Mouse (Mus musculus) midbrain, embryonic 14.5 days (tissue): ENCODE measurements around the gene Sobp. TPM values are rescaled to one million over a fixed set of nuclear protein-coding genes. Genes with fewer than 3 reads are reported as not detected.
A peak's percentile ranks its signal among the peaks of the same experiment; 100 is the strongest.

Experiments used
- ATAC-seq: fragments of 200-750 bp; cut with Nextera tagmentation; 2 replicates; pipeline ENCODE4 v1.8.0; 2017; ENCODE audit warnings: moderate number of reproducible peaks, moderate library complexity; ENCODE audit not compliant: low FRiP score, low TSS enrichment
- DNase-seq: peaks from one replicate; pipeline ENCODE4 v3.0.0-alpha.2; 2015
- H3K27ac ChIP-seq: fragments of 300-500 bp; sonication (generic); replicated peaks from 2 replicates; pipeline ENCODE4 v1.5.1; 2014; ENCODE audit warnings: mild to moderate bottlenecking, low read depth, low read length, moderate library complexity
- H3K27me3 ChIP-seq: fragments of 300-500 bp; sonication (generic); 2 replicates; pipeline ENCODE4 v1.6.1; 2014; ENCODE audit warnings: low read length, control low read depth, mixed read lengths; ENCODE audit not compliant: control insufficient read depth, insufficient read depth
- H3K36me3 ChIP-seq: fragments of 300-500 bp; sonication (generic); 2 replicates; pipeline ENCODE4 v1.6.1; 2014; ENCODE audit warnings: low read length, control low read depth; ENCODE audit not compliant: control insufficient read depth, insufficient read depth
- H3K4me1 ChIP-seq: fragments of 300-500 bp; sonication (generic); 2 replicates; pipeline ENCODE4 v1.6.1; 2014; ENCODE audit warnings: mild to moderate bottlenecking, antibody characterized with exemption, low read length, control low read depth; ENCODE audit not compliant: control insufficient read depth, insufficient read depth
- H3K4me2 ChIP-seq: fragments of 300-500 bp; sonication (generic); 2 replicates; pipeline ENCODE4 v1.6.1; 2014; ENCODE audit warnings: mild to moderate bottlenecking, low read length, moderate library complexity
- H3K4me3 ChIP-seq: fragments of 300-500 bp; sonication (generic); replicated peaks from 2 replicates; pipeline ENCODE4 v1.5.1; 2014; ENCODE audit warnings: low read depth, low read length
- H3K9ac ChIP-seq: fragments of 300-500 bp; sonication (generic); replicated peaks from 2 replicates; pipeline ENCODE4 v1.6.1; 2014; ENCODE audit warnings: mild to moderate bottlenecking, low read length, moderate library complexity
- H3K9me3 ChIP-seq: fragments of 300-500 bp; sonication (generic); 2 replicates; pipeline ENCODE4 v1.6.1; 2016; ENCODE audit warnings: low read length, control low read depth, mixed read lengths; ENCODE audit not compliant: control insufficient read depth
- WGBS: fragments of 180-500 bp; shearing (Covaris S2); extraction: QIAGEN DNeasy Blood & Tissue Kit; methylation state at CpG from one replicate; pipeline ENCODE4 v1.1.7; 2014; 5-methylcytosine and 5-hydroxymethylcytosine counted together
- polyA plus RNA-seq: library from polyadenylated mRNA; unstranded; fragments of >200 nt; fragmentation: Nextera tagmentation; extraction: Ambion mirVana; gene quantifications from 2 replicates; pipeline ENCODE4 v1.2.1, GENCODE M21; 2014

Sobp gene
- polyA plus RNA-seq, 1 experiment from 2014 or later = 21.2 TPM

- Histone ChIP-seq H3K27me3 (no peaks in the 10 kb centered on the region), H3K9ac (no peak overlapping the region), H3K4me1 (no peaks in the 10 kb centered on the region), H3K27ac (no peak overlapping the region), H3K4me2 (no peak overlapping the region), H3K36me3 (no peaks in the 10 kb centered on the region), H3K4me3 (no peak overlapping the region), H3K9me3 (no peaks in the 10 kb centered on the region)
- 86% methylated on average over 2 of the region's 2 CpGs for WGBS
- no peak for DNase-seq
- no peak for ATAC-seq
These were observed 25.9 kb upstream of the Sobp start for GRCm38 (mm10) chr10:43200206-43200605.

GRCm38 (mm10) chr10:43180313-43180912 lies 6.1 kb upstream of the Sobp start:
- WGBS = 26% methylated on average over 5 of the region's 5 CpGs
- peak overlapping the region; percentile 0; the same call in 1 of the 2 replicates for H3K4me2 ChIP-seq
- no peaks in the 10 kb centered on the region for H3K36me3 ChIP-seq
- peak; percentile 75 for DNase-seq
- H3K27ac ChIP-seq = peak overlapping the region; percentile 43
- no peaks in the 10 kb centered on the region for H3K27me3 ChIP-seq
- H3K9me3 ChIP-seq = no peaks in the 10 kb centered on the region
- H3K9ac ChIP-seq = no peak overlapping the region
- ATAC-seq = peak; percentile 24; the same call in 1 of the 2 replicates
- H3K4me3 ChIP-seq = no peak overlapping the region
- peaks cover 12% of the 10 kb centered on the region for H3K4me1 ChIP-seq

GRCm38 (mm10) chr10:43175156-43175601 lies 849 bp upstream of the Sobp start:
- no peak for DNase-seq

GRCm38 (mm10) chr10:43173828-43174325 lies 453 bp downstream of the Sobp start:
- Histone ChIP-seq H3K27me3 (no peaks in the 10 kb centered on the region), H3K27ac (peak overlapping the region; percentile 99), H3K9ac (peak overlapping the region; percentile 94), H3K4me3 (peak overlapping the region; percentile 90), H3K9me3 (no peaks in the 10 kb centered on the region), H3K4me1 (peaks cover 35% of the 10 kb centered on the region), H3K4me2 (peak overlapping the region; percentile 92), H3K36me3 (no peaks in the 10 kb centered on the region)
- WGBS = under 1% methylated on average over 38 of the region's 38 CpGs
- peak; percentile 69 for DNase-seq
- ATAC-seq = peak; percentile 71

More at GRCm38 (mm10) chr10:43175156-43175601, 849 bp upstream of the Sobp start:
- Histone ChIP-seq H3K9me3 (no peaks in the 10 kb centered on the region), H3K36me3 (no peaks in the 10 kb centered on the region), H3K4me3 (peak overlapping the region; percentile 90), H3K4me2 (peak overlapping the region; percentile 92), H3K27me3 (no peaks in the 10 kb centered on the region), H3K9ac (peak overlapping the region; percentile 94), H3K27ac (peak overlapping the region; percentile 99), H3K4me1 (peaks cover 24% of the 10 kb centered on the region)
- under 1% methylated on average over 18 of the region's 18 CpGs for WGBS
- peak; percentile 35 for ATAC-seq

GRCm38 (mm10) chr10:43173141-43173827 lies 1.0 kb downstream of the Sobp start:
- 0% methylated on average over 53 of the region's 53 CpGs for WGBS
- Histone ChIP-seq H3K27ac (peak overlapping the region; percentile 99), H3K9ac (peak overlapping the region; percentile 94), H3K27me3 (no peaks in the 10 kb centered on the region), H3K36me3 (no peaks in the 10 kb centered on the region), H3K9me3 (no peaks in the 10 kb centered on the region), H3K4me3 (peak overlapping the region; percentile 90), H3K4me1 (peaks cover 36% of the 10 kb centered on the region), H3K4me2 (peak overlapping the region; percentile 92)
- DNase-seq (peak; percentile 84), ATAC-seq (peak; percentile 37; the same call in 1 of the 2 replicates)

GRCm38 (mm10) chr10:43172554-43172953 lies 1.8 kb downstream of the Sobp start:
- H3K4me2 ChIP-seq = peak overlapping the region; percentile 92
- peak overlapping the region; percentile 90 for H3K4me3 ChIP-seq
- no peaks in the 10 kb centered on the region for H3K9me3 ChIP-seq
- no peak overlapping the region for H3K27ac ChIP-seq
- no peaks in the 10 kb centered on the region for H3K36me3 ChIP-seq
- DNase-seq = peak; percentile 30
- no peaks in the 10 kb centered on the region for H3K27me3 ChIP-seq
- ATAC-seq = no peak
- WGBS = 2% methylated on average over 8 of the region's 8 CpGs
- H3K9ac ChIP-seq = peak overlapping the region; percentile 94
- peaks cover 36% of the 10 kb centered on the region for H3K4me1 ChIP-seq

- Histone ChIP-seq H3K4me3 (peak overlapping the region; percentile 90), H3K27me3 (no peaks in the 10 kb centered on the region), H3K9ac (peak overlapping the region; percentile 94), H3K4me2 (peak overlapping the region; percentile 92), H3K4me1 (peaks cover 36% of the 10 kb centered on the region), H3K36me3 (no peaks in the 10 kb centered on the region), H3K27ac (no peak overlapping the region), H3K9me3 (no peaks in the 10 kb centered on the region)
- ATAC-seq (no peak), DNase-seq (peak; percentile 37)
- WGBS = 6% methylated on average over 7 of the region's 7 CpGs
These were observed 2.3 kb downstream of the Sobp start for GRCm38 (mm10) chr10:43172066-43172465.

- Histone ChIP-seq H3K36me3 (no peaks in the 10 kb centered on the region), H3K4me1 (peaks cover 36% of the 10 kb centered on the region), H3K4me2 (peak overlapping the region; percentile 92), H3K9me3 (no peaks in the 10 kb centered on the region), H3K9ac (peak overlapping the region; percentile 47), H3K4me3 (peak overlapping the region; percentile 90), H3K27me3 (no peaks in the 10 kb centered on the region), H3K27ac (peak overlapping the region; percentile 37; the same call in 1 of the 2 replicates)
- ATAC-seq (no peak), DNase-seq (peak; percentile 24)
- 3% methylated on average over 8 of the region's 8 CpGs for WGBS
These were observed 3.2 kb downstream of the Sobp start for GRCm38 (mm10) chr10:43171106-43171505.
